Mouse (Mus musculus) forebrain, embryonic 14.5 days (tissue): ENCODE results near the gene Zfp335. TPM values are rescaled to one million over a fixed set of nuclear protein-coding genes. Genes with fewer than 3 reads are reported as not detected.
"Not testable (repeated sequence)": the region's sequence is repeated elsewhere in the genome, so short reads cannot be mapped to it uniquely, and the experiment has no call there.

Source experiments
- ATAC-seq: fragments of 200-750 bp; cut with Nextera tagmentation; 2 replicates; pipeline ENCODE4 v1.8.0; 2017; ENCODE audit warnings: mild to moderate bottlenecking, moderate library complexity
- DNase-seq: peaks from one replicate; pipeline ENCODE4 v3.0.0-alpha.2; 2015; ENCODE audit warnings: low spot score
- H3K27ac ChIP-seq: fragments of 300-500 bp; sonication (generic); 2 replicates; pipeline ENCODE4 v1.5.1; 2014; ENCODE audit warnings: low read depth, mild to moderate bottlenecking, control low read depth, low read length, moderate library complexity
- H3K27me3 ChIP-seq: fragments of 300-500 bp; sonication (generic); replicated peaks from 2 replicates; pipeline ENCODE4 v1.6.1; 2014; ENCODE audit warnings: low read length, control low read depth, mixed read lengths; ENCODE audit not compliant: control insufficient read depth, insufficient read depth
- H3K36me3 ChIP-seq: fragments of 300-500 bp; sonication (generic); 2 replicates; pipeline ENCODE4 v1.6.1; 2014; ENCODE audit warnings: low read length, control low read depth; ENCODE audit not compliant: control insufficient read depth, insufficient read depth
- H3K4me1 ChIP-seq: fragments of 300-500 bp; sonication (generic); 2 replicates; pipeline ENCODE4 v1.6.1; 2014; ENCODE audit warnings: antibody characterized with exemption, low read length, control low read depth; ENCODE audit not compliant: control insufficient read depth, insufficient read depth
- H3K4me2 ChIP-seq: fragments of 300-500 bp; sonication (generic); 2 replicates; pipeline ENCODE4 v1.6.1; 2014; ENCODE audit warnings: mild to moderate bottlenecking, control low read depth, low read length
- H3K4me3 ChIP-seq: fragments of 300-500 bp; sonication (generic); 2 replicates; pipeline ENCODE4 v1.5.1; 2014; ENCODE audit warnings: low read depth, low read length, control low read depth
- H3K9ac ChIP-seq: fragments of 300-500 bp; sonication (generic); 2 replicates; pipeline ENCODE4 v1.6.1; 2014; ENCODE audit warnings: mild to moderate bottlenecking, low read length, control low read depth, moderate library complexity
- H3K9me3 ChIP-seq: fragments of 300-500 bp; sonication (generic); replicated peaks from 2 replicates; pipeline ENCODE4 v1.6.1; 2016; ENCODE audit warnings: low read length, control low read depth, mixed read lengths; ENCODE audit not compliant: control insufficient read depth
- WGBS: fragments of 180-500 bp; shearing (Covaris S2); extraction: QIAGEN DNeasy Blood & Tissue Kit; methylation state at CpG from one replicate; pipeline ENCODE4 v1.1.7; 2014; 5-methylcytosine and 5-hydroxymethylcytosine counted together
- polyA plus RNA-seq: library from polyadenylated mRNA; unstranded; fragments of >200 nt; fragmentation: Nextera tagmentation; extraction: Ambion mirVana; gene quantifications from 2 replicates; pipeline ENCODE4 v1.2.1, GENCODE M21; 2014

Gene Zfp335
- polyA plus RNA-seq, 1 experiment from 2014 or later = 8.9 TPM

- Histone ChIP-seq H3K27ac (no peak overlapping the region), H3K4me3 (no peak overlapping the region), H3K27me3 (no peaks in the 10 kb centered on the region), H3K9me3 (no peaks in the 10 kb centered on the region), H3K4me1 (no peaks in the 10 kb centered on the region), H3K4me2 (no peak overlapping the region), H3K9ac (no peak overlapping the region), H3K36me3 (no peaks in the 10 kb centered on the region)
- ATAC-seq (no peak), DNase-seq (no peak)
- 56% methylated on average over 6 of the region's 6 CpGs for WGBS
Observed at GRCm38 (mm10) chr2:164871602-164872303, 39.8 kb downstream of the Zfp335 start.

DNA sequence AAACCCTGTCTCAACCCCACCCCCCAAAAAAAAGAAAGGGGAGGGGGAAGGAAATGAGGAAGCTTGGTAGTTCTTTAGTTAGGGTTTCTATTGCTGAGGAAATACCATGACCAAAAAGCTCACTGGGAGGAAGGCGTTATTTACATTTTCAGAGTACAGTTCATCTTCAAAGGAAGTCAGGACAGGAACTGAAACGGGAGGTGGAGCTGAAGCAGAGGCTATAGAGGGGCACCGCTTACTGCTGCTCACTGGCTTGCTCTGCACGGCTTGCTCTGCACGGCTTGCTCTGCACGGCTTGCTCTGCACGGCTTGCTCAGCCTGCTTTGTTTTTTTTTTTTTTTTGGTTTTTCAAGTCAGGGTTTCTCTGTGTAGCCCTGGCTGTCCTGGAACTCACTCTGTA lies 43.1 kb downstream of the Zfp335 start:
- Histone ChIP-seq H3K4me2 (no peak overlapping the region), H3K36me3 (no peaks in the 10 kb centered on the region), H3K9me3 (no peaks in the 10 kb centered on the region), H3K4me3 (no peak overlapping the region), H3K27me3 (no peaks in the 10 kb centered on the region), H3K27ac (no peak overlapping the region), H3K4me1 (no peaks in the 10 kb centered on the region), H3K9ac (no peak overlapping the region)
- ATAC-seq (no peak), DNase-seq (no peak)
- 83% methylated on average over 7 of the region's 7 CpGs for WGBS

DNA sequence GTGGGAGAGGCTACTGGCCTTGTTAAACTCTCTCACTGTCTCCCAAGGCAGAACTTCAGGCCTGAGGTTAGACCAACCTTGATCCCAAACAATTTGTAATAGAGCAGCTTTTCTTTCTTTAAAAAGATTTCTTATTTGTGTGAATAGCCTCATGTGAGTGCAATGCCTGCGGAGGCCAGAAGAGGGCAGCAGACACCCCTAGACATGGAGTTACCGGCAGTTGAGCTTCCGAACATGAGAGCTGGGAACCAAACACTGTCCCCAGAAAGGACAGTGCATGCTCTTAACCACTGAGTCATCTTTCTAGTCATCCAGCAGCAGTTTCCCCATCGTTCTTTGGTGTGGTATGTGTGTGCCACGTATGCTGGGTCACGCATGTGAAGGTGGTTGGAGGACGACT lies 44.0 kb downstream of the Zfp335 start:
- 93% methylated on average over 7 of the region's 7 CpGs for WGBS
- Histone ChIP-seq H3K4me1 (no peaks in the 10 kb centered on the region), H3K4me3 (no peak overlapping the region), H3K27ac (no peak overlapping the region), H3K9me3 (0 out of 2 replicates have a peak, but pooled peaks cover 2% of the 10 kb centered on the region), H3K4me2 (no peak overlapping the region), H3K27me3 (no peaks in the 10 kb centered on the region), H3K9ac (no peak overlapping the region), H3K36me3 (no peaks in the 10 kb centered on the region)
- DNase-seq (no peak), ATAC-seq (no peak)

- H3K4me3 ChIP-seq = no peak overlapping the region
- DNase-seq = no peak
- WGBS = 72% methylated on average over 16 of the region's 16 CpGs
- 0 out of 2 replicates have a peak, but pooled peaks cover 2% of the 10 kb centered on the region for H3K9me3 ChIP-seq
- H3K9ac ChIP-seq = no peak overlapping the region
- H3K27ac ChIP-seq = no peak overlapping the region
- H3K4me1 ChIP-seq = no peaks in the 10 kb centered on the region
- ATAC-seq = no peak
- H3K4me2 ChIP-seq = no peak overlapping the region
- no peaks in the 10 kb centered on the region for H3K36me3 ChIP-seq
- H3K27me3 ChIP-seq = no peaks in the 10 kb centered on the region
Observed at GRCm38 (mm10) chr2:164866741-164867551, 44.6 kb downstream of the Zfp335 start.

DNA sequence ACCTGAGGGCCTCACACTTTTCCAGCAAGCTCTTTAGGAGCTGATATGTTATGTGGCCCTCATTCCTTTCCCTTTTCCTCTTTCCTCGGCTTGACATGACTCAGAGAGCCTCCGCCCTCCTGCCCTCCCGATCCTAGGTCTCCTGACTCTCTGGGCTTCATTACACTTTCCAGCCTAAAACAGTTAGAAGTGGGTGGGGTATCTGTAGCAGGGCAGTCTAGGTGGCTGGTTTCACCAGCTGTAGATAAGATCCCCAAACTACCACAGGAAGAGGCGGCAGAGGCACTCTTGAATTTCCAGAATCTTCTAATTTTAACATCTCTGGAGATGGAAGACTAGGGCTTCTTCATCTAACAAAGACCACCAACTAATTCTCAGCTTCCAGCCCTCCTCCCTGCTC lies 47.0 kb downstream of the Zfp335 start:
- no peaks in the 10 kb centered on the region for H3K36me3 ChIP-seq
- H3K27me3 ChIP-seq = no peaks in the 10 kb centered on the region
- 0 out of 2 replicates have a peak, but pooled peaks cover 2% of the 10 kb centered on the region for H3K9me3 ChIP-seq
- WGBS = 96% methylated on average over 4 of the region's 4 CpGs
- H3K4me3 ChIP-seq = no peak overlapping the region
- no peaks in the 10 kb centered on the region for H3K4me1 ChIP-seq
- no peak for DNase-seq
- no peak overlapping the region for H3K27ac ChIP-seq
- ATAC-seq = no peak
- H3K9ac ChIP-seq = no peak overlapping the region
- H3K4me2 ChIP-seq = no peak overlapping the region

- DNase-seq, ATAC-seq, H3K27ac ChIP-seq, H3K27me3 ChIP-seq, H3K4me3 ChIP-seq, H3K4me1 ChIP-seq, H3K4me2 ChIP-seq, H3K9me3 ChIP-seq, H3K9ac ChIP-seq, H3K36me3 ChIP-seq: not testable (repeated sequence)
- 91% methylated on average over 7 of the region's 9 CpGs for WGBS
Observed at GRCm38 (mm10) chr2:164863411-164863810, 48.1 kb downstream of the Zfp335 start.

GRCm38 (mm10) chr2:164862179-164862861 lies 49.2 kb downstream of the Zfp335 start:
- 39% methylated on average over 8 of the region's 9 CpGs for WGBS
- peak; percentile 33; the same call in 1 of the 2 replicates for ATAC-seq
- Histone ChIP-seq H3K36me3 (no peaks in the 10 kb centered on the region), H3K4me2 (no peak overlapping the region), H3K9ac (no peak overlapping the region), H3K4me1 (no peaks in the 10 kb centered on the region), H3K27me3 (peaks cover 16% of the 10 kb centered on the region; the same call in 1 of the 2 replicates), H3K4me3 (no peak overlapping the region), H3K9me3 (0 out of 2 replicates have a peak, but pooled peaks cover 2% of the 10 kb centered on the region), H3K27ac (no peak overlapping the region)
- DNase-seq = peak; percentile 76

- WGBS = 74% methylated on average over 4 of the region's 4 CpGs
- 0 out of 2 replicates have a peak, but pooled peaks cover 2% of the 10 kb centered on the region for H3K9me3 ChIP-seq
- H3K27me3 ChIP-seq = peaks cover 26% of the 10 kb centered on the region
- H3K4me2 ChIP-seq = no peak overlapping the region
- no peaks in the 10 kb centered on the region for H3K36me3 ChIP-seq
- no peak overlapping the region for H3K27ac ChIP-seq
- H3K4me1 ChIP-seq = peaks cover 8% of the 10 kb centered on the region
- DNase-seq = no peak
- no peak overlapping the region for H3K4me3 ChIP-seq
- no peak for ATAC-seq
- no peak overlapping the region for H3K9ac ChIP-seq
Observed at GRCm38 (mm10) chr2:164861094-164861493, 50.5 kb downstream of the Zfp335 start.
